Mouse (Mus musculus) C2C12 (cell line): ENCODE results near the gene Slc12a8.

Source experiments
- CEBPB ChIP-seq: IDR thresholded peaks from one replicate; pipeline ENCODE4 v1.6.1; 2011; ENCODE audit warnings: low read depth, mild to moderate bottlenecking, control low read depth, moderate library complexity
- CTCF ChIP-seq: IDR thresholded peaks from one replicate; pipeline ENCODE4 v1.5.1; 2011; ENCODE audit not compliant: control insufficient read depth, insufficient read depth, insufficient read length
- MAX ChIP-seq: IDR thresholded peaks from one replicate; pipeline ENCODE4 v1.6.1; 2011; ENCODE audit warnings: mild to moderate bottlenecking, control low read depth
- MYOD1 ChIP-seq: IDR thresholded peaks from one replicate; pipeline ENCODE4 v1.6.1; 2011; ENCODE audit warnings: low read depth; ENCODE audit not compliant: control insufficient read depth, insufficient read length
- MYOG ChIP-seq: IDR thresholded peaks from one replicate; pipeline ENCODE4 v1.6.1; 2011; ENCODE audit not compliant: control insufficient read depth, insufficient read length; ENCODE audit errors: extremely low read depth
- USF1 ChIP-seq: IDR thresholded peaks from one replicate; pipeline ENCODE4 v1.6.1; 2011; ENCODE audit warnings: low read depth, mild to moderate bottlenecking, control low read depth, moderate library complexity

GRCm38 (mm10) chr16:33673530-33674109 is 156.5 kb downstream of the Slc12a8 start:
- TF ChIP-seq CTCF (no peak), USF1 (no peak), CEBPB (no peak), MYOG (no peak), MAX (no peak), MYOD1 (no peak)
